Mouse (Mus musculus): ENCODE results near the gene 9930111J21Rik2.
"Not testable (repeated sequence)": the region's sequence is repeated elsewhere in the genome, so short reads cannot be mapped to it uniquely, and the experiment has no call there.

9930111J21Rik2 gene

GRCm38 (mm10) chr11:49051093-49051891, at the start of gene 9930111J21Rik2:
9930111J21Rik2 (minus strand) TSS chr11:49051242.
- not testable (repeated sequence) for DNase-seq

- no peak for DNase-seq
Observed at GRCm38 (mm10) chr11:49100409-49100808, 49.4 kb upstream of the 9930111J21Rik2 start.

GRCm38 (mm10) chr11:49095367-49095766, 44.3 kb upstream of the 9930111J21Rik2 start:
- DNase-seq = no peak

- no peak for DNase-seq
Observed at GRCm38 (mm10) chr11:49093861-49094660, 43.0 kb upstream of the 9930111J21Rik2 start.

- no peak for DNase-seq
Observed at GRCm38 (mm10) chr11:49092786-49093185, 41.7 kb upstream of the 9930111J21Rik2 start.

- no peak for DNase-seq
Observed at GRCm38 (mm10) chr11:49092053-49092586, 41.1 kb upstream of the 9930111J21Rik2 start.

- DNase-seq = no peak
Observed at GRCm38 (mm10) chr11:49091171-49091570, 40.1 kb upstream of the 9930111J21Rik2 start.

- no peak for DNase-seq
Observed at GRCm38 (mm10) chr11:49090551-49090950, 39.5 kb upstream of the 9930111J21Rik2 start.

GRCm38 (mm10) chr11:49089735-49090507, 38.9 kb upstream of the 9930111J21Rik2 start:
- DNase-seq = no peak

- no peak for DNase-seq
Observed at GRCm38 (mm10) chr11:49088990-49089652, 38.1 kb upstream of the 9930111J21Rik2 start.

- DNase-seq = no peak
Observed at GRCm38 (mm10) chr11:49087830-49088616, 37.0 kb upstream of the 9930111J21Rik2 start.

GRCm38 (mm10) chr11:49086858-49087361, 35.9 kb upstream of the 9930111J21Rik2 start:
- DNase-seq = no peak

- no peak for DNase-seq
Observed at GRCm38 (mm10) chr11:49084875-49085274, 33.8 kb upstream of the 9930111J21Rik2 start.

- no peak for DNase-seq
Observed at GRCm38 (mm10) chr11:49084385-49084784, 33.3 kb upstream of the 9930111J21Rik2 start.

GRCm38 (mm10) chr11:49083808-49084207, 32.8 kb upstream of the 9930111J21Rik2 start:
- no peak for DNase-seq

- no peak for DNase-seq
Observed at GRCm38 (mm10) chr11:49083146-49083545, 32.1 kb upstream of the 9930111J21Rik2 start.

- DNase-seq = no peak
Observed at GRCm38 (mm10) chr11:49081886-49082285, 30.8 kb upstream of the 9930111J21Rik2 start.

- no peak for DNase-seq
Observed at GRCm38 (mm10) chr11:49081356-49081755, 30.3 kb upstream of the 9930111J21Rik2 start.

GRCm38 (mm10) chr11:49080636-49081035, 29.6 kb upstream of the 9930111J21Rik2 start:
- DNase-seq = no peak

- DNase-seq = no peak
Observed at GRCm38 (mm10) chr11:49078719-49079118, 27.7 kb upstream of the 9930111J21Rik2 start.

GRCm38 (mm10) chr11:49077012-49077411, 26.0 kb upstream of the 9930111J21Rik2 start:
- DNase-seq = no peak

Measured in cerebellum, adult 9-11 months (tissue).